Mouse (Mus musculus) bone marrow macrophage, adult 2 months (primary cell): Measurements from ENCODE around the gene Cntnap5c.

Experiments used
- CTCF ChIP-seq: IDR thresholded peaks from 2 replicates; pipeline ENCODE4 v1.5.1; 2012; ENCODE audit warnings: low read depth, mild to moderate bottlenecking, low read length, moderate library complexity
- POLR2A ChIP-seq: IDR thresholded peaks from 2 replicates; pipeline ENCODE4 v1.6.1; 2012; ENCODE audit warnings: mild to moderate bottlenecking, low read depth, low read length, borderline replicate concordance

DNA sequence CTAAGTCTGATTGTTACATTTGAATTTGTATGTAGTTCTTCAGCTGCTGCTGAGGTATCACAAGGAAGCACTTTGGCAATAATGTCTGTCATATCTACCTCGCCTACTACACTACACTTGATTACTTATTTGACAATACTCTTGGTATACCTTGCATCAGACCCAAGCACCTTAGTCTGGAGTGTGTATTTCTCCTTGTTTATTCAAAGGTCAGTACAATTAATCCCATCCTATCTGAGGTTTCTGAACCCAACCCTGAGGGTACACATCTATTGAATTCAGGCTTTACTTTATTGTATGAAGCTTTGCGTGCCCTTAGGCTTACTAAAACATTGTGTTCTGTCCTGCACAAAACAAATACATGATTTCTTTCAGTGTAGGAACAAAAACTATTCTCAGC is 235.1 kb downstream of the Cntnap5c start:
- no peak for TF ChIP-seq POLR2A
- TF ChIP-seq CTCF, result no peak
